Mouse (Mus musculus) olfactory bulb, adult 2 months (tissue): ENCODE data around the gene Fcnb.

Experiments used
- CTCF ChIP-seq: fragments of 200-500 bp; IDR thresholded peaks from 2 replicates; pipeline ENCODE4 v1.5.1; 2012; ENCODE audit warnings: low read depth, mild to moderate bottlenecking, low read length, moderate library complexity; ENCODE audit not compliant: insufficient read depth
- POLR2A ChIP-seq: fragments of 200-500 bp; IDR thresholded peaks from 2 replicates; pipeline ENCODE4 v1.6.1; 2012; ENCODE audit warnings: mild to moderate bottlenecking, low read depth, low read length, moderate library complexity; ENCODE audit not compliant: insufficient read depth

DNA sequence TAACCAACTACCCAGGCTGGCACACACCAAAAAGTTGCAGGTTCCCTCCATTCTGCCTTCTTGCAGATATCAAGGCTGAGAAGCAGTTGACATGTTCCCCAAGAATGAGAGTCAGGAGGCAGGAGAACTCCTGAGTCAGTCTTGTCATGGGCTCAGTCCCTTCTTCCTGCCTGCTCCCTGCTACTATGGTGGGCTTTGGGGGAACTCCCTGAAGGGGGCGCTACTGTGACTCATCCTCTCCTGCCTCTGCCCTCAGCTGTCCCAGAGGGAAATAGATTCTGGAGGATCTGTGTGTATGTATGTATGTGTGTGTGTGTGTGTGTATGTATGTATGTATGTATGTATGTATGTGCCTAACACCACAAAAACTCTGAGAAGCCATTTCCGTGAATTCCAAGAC is 19.0 kb upstream of the Fcnb start:
- TF ChIP-seq CTCF (no peak), POLR2A (no peak)
